Mouse (Mus musculus) lung, adult 18-20 months (tissue): ENCODE measurements at regions not wholly inside any gene's neighbourhood (a gene's known extent, or its start where the extent isn't known, plus 50 kb on each side); places are given as distances from the start of the nearest gene placed in this dataset.

ENCODE experiments used
- DNase-seq, 2 experiments: peaks; one replicate each; pipeline ENCODE4 v3.0.0; 2022; ENCODE audit warnings: mixed read lengths in 2 of 2

- DNase-seq, result peak in 1 of 2 experiments; percentile 2
Measured at GRCm38 (mm10) chr14:23237376-23237775, 776.9 kb downstream of the Kcnma1 start.

DNA sequence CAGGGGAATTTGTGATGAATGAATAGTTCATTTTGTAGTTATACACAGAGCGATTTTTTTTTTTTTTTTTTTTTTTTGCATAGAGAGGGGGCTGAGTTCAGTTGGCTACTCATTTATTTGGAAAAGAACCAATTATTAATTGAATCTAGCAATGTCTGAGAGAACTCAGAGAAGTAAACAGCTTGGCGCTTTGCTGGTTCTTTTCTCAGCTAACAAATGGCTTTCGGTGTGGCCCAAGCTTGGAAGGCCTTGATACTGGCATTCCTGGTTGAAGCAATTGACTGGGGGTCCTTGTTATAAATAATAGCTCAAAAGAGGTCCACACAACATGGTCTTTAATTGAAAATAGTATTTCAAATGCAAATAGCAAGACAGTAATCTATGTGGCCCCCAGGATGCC lies 815.6 kb downstream of the Kcnma1 start:
- no peak for DNase-seq

DNA sequence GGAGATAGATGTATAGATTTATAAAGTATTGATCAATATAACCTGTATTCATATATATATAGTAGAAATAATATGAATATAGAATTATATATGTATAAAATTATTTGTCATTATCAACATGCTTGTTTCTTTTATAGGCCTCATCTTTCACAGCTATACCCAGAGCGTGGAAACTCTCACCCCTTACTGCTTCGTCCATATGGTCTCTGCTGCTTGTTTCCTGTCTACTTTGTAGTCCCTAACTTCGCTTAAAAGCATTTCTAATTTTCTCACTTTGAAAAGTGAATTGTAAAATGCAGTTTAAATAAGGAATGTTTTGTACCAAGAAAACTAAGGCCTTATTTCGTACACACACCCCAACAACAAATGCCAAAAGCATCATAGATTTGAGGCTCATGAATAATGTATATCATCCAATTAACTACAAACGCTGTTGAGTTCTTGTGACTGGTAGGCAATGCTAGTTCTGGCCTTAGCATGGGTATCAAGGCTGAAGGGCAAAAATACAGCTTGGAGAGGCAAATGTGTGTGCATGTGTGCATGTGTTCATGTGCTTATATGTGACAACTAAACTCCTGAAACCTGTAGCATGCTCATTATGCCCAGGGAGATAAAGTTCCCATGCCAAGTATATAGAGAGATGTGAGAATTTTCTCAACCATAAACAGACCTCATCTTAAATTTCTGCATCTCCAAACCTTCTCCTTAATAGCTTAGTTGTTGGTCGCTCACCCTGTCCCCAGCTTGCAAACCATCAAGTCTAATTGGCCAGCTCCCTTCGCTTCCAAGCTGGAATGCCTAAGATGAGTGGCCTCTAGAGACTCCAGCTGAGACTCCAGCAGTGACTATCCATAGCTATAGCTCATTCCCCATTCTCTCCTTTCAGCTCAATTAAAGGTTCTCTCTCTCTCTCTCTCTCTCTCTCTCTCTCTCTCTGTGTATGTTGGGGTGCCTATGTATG lies 819.4 kb downstream of the Kcnma1 start:
- DNase-seq, result no peak

DNA sequence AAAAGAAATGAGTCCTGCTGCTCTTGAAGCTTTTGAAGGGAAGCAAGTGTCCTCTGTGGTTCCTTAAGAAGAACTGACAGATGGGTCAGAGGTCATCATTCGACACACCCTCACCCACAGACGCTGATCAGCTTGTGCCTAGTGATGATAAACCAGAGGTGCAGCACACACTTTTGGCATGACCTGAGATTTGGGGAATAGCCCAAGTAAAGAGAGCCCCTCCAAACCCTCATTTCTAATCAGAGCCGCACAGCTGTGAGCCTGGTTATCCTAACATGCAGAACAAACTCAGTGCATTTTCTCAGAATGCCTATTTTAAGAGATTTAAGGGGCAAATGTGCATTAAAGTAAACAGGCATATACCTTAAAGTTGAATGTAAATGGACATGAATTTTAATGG lies 821.7 kb downstream of the Kcnma1 start:
- DNase-seq, result no peak

DNA sequence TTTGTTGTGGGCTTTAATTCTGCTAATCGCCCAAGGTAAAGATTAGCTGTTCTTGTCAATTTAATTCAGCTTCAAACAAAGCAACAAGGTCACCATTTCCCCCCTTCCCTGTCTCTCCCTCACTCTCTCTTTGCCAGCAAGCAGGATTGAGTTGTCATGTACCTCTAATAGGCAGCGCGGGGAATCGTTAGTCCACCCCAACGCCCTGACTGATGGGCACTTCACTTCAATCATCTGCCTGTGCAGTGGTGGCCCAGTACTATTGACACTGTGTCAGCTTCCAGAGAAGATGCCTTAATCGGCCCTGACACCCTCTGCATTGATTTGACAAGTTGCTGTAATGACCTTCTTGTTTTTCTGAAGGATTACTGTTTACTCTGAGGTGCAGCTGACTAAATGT lies 828.9 kb downstream of the Kcnma1 start:
- no peak for DNase-seq

DNA sequence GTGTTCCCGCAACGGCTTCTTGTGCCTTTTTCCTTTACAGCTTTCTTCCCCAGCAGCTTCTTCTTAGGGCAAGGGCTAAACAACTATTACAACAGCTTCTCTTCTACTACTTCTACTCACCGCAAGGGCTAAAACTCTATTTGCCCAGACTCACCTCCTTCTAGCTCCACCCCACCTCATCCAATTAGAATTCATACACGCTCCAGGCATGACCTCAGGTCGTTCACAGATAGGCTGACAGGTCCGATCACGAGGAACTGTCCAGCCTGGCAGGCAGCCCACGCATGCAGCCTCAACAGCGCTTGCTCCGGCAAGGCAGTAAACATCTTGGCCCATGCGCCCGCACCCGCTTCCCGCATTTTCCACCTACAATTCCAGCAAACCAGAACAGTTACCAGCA lies 844.9 kb downstream of the Kcnma1 start:
- DNase-seq, result no peak

- DNase-seq, result no peak
Measured at GRCm38 (mm10) chr14:23160567-23160966, 853.7 kb downstream of the Kcnma1 start.

GRCm38 (mm10) chr14:23150431-23150830 lies 863.9 kb downstream of the Kcnma1 start:
- no peak for DNase-seq

- DNase-seq, result no peak
Measured at GRCm38 (mm10) chr14:23146981-23147380, 867.3 kb downstream of the Kcnma1 start.

DNA sequence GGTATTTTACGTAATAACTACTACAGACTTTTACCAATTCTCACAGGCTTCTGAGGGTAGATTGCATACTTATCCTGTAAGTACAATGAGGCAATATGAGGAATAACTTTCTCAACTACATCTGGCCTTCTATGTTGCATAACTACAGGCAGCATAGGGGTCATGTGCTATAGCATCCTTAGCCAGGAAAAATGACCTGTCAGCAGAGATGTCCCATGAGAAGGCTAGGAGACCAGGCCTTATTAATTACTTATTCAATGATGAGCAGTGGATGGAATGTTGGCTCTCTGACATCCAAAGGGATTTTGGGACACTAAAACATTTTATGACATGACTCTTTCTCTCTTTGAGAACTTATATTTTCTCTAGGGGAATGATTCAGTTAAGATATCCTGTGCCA lies 873.9 kb downstream of the Kcnma1 start:
- no peak for DNase-seq

DNA sequence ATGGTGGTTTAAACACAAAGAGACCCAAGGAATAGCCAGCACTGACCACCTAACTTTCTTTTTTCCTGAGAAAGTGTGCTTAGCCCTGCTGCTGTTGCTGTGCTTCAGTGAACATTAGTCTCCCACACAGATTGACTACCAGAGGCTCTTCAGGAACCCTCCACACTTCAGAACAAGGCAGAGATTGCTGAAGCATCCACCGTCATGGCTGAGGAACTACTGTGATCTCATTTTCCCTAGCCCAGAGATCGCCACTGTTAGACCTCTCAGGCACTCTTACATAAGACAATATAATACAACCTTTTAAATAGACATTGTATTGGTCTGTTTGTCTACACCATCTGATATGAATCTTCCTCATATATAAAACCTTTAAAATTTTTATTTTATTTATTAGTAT lies 879.6 kb downstream of the Kcnma1 start:
- DNase-seq, result no peak

GRCm38 (mm10) chr14:23131736-23132519 lies 882.4 kb downstream of the Kcnma1 start:
- DNase-seq, result peak in 1 of 2 experiments; percentile 12

- DNase-seq, result no peak
Measured at GRCm38 (mm10) chr14:23115889-23116510, 898.3 kb downstream of the Kcnma1 start.

DNA sequence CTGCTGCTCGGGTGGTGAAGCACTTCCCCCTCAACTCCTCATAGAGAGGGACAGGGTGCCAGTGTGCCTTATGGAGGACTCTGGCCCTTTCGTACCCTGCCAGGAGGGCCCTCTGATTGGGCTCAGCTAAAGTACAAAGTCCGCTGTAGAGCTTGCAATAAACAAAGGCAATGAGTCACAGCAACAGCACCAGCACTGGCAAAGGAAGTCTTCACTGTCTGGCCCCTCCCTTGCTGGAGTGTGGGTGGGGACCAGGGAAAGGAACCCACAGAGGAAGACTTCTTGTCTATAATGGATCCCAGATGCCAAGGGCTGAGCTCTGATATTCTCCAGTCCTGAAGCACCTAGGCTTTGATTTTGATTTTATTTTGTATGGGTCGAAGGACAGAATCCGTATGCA lies 899.4 kb downstream of the Kcnma1 start:
- DNase-seq, result peak; percentile 7

DNA sequence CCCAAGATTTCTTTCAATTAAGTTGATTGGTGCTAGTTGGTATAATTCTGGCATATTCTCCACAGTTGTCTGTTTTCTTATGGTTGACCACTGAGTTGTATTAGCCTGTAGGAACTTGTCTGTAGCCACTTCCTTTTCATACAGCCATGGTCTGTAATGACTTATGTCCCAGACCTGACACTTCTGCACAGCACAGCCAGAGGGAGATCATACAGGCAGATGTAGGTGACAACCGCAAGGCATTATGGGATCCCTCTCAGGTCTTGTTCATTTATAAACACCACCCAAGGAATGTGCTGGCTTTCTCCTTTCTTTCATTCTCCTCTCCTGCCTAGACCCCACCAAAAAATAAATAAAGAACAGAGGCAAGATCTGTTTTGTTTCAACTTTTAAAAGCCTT lies 899.8 kb downstream of the Kcnma1 start:
- DNase-seq, result no peak

- DNase-seq, result no peak
Measured at GRCm38 (mm10) chr14:23112369-23112768, 901.9 kb downstream of the Kcnma1 start.

DNA sequence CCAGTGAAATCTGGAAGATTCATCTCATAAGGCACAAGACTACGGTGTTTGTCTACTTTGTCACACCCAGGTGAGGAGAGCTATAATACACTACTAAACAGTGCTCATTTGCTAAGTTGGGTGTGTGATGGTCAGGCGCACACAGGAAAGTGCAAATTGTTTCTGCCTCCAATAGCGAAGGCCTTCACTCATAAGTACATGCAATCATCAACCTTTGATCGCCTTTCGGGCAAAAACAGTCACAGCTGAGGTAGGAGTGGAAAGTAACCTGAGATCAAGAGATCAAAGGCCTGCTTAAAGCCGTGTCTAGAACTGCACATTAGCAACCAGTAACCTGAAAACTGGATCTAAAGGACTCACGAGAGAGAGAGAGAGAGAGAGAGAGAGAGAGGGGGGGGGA lies 905.7 kb downstream of the Kcnma1 start:
- no peak for DNase-seq

DNA sequence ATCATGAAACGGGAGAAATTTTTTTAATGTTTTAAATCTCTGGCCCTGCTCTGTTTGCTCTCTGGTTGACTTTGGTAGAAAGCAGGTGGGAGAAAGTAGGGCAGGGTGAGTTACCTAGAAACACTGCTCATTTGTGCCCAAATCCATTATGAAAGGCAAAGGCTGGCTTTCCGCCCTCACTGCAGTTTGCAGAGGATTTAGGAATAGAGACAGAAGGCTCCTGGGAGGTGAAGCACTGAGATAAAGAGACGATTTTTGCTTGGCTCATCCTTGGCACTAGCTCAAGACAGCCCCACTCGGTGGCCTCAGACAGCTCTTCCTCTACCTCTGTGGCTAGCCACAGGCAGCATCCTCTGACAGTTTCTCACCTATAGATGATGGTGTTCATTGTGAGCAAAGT lies 906.8 kb downstream of the Kcnma1 start:
- no peak for DNase-seq
